Mouse (Mus musculus): ENCODE data around the gene Rassf9. TPM values are rescaled to one million over a fixed set of nuclear protein-coding genes. Genes with fewer than 3 reads are reported as not detected.

The Rassf9 gene
- polyA plus RNA-seq, 1 experiment = 1.5 TPM

- no peak for TF ChIP-seq POLR2A (IDR thresholded peaks at IDR 0.05; ENCODE audit: low read depth, low read length)
- no peak for TF ChIP-seq CTCF (conservative IDR thresholded peaks at IDR 0.05; ENCODE audit: insufficient read depth, insufficient read length, low read depth, low read length)
- Histone ChIP-seq H3K4me1 (ENCODE audit: control insufficient read depth, insufficient read depth, low read length) (no peaks in the 10 kb centered on the region), H3K4me3 (ENCODE audit: insufficient read depth, low read depth, low read length) (no peak overlapping the region), H3K27ac (ENCODE audit: insufficient read depth, low read depth, low read length) (no peak overlapping the region), H3K36me3 (ENCODE audit: control insufficient read depth, insufficient read depth, low read length) (no peaks in the 10 kb centered on the region), H3K27me3 (replicated peaks; ENCODE audit: control insufficient read depth, insufficient read depth, low read length) (no peaks in the 10 kb centered on the region)
- 3% methylated on average over 1 of the region's 1 CpGs for WGBS
- peak; percentile 25 for DNase-seq
Measured at GRCm38 (mm10) chr10:102514159-102514558, 2.1 kb downstream of the Rassf9 start.

DNA sequence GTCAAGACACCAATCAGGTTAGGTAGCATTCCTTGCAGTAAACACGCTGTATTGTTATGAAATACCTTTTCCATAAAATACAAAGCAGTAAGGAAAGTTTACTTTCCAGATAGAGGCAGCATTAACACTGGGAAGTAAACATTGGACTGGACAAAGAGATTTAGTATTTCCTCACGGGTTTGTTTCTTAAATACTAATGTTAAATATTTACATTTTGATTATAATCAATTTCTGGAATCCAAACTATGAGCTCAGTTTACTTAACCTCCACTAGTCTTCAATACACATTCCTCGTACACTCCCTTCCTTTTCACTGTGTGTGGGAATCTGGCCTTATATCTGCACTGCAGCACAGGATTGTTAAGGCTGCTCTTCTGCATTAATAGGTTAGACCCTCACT, 15.9 kb downstream of the Rassf9 start:
- 64% methylated on average over 3 of the region's 3 CpGs for WGBS
- no peak for DNase-seq
- Histone ChIP-seq H3K27me3 (replicated peaks; ENCODE audit: control insufficient read depth, insufficient read depth, low read length) (no peaks in the 10 kb centered on the region), H3K36me3 (ENCODE audit: control insufficient read depth, insufficient read depth, low read length) (no peaks in the 10 kb centered on the region), H3K4me1 (ENCODE audit: control insufficient read depth, insufficient read depth, low read length) (no peaks in the 10 kb centered on the region), H3K4me3 (ENCODE audit: insufficient read depth, low read depth, low read length) (no peak overlapping the region), H3K27ac (ENCODE audit: insufficient read depth, low read depth, low read length) (no peak overlapping the region)
- no peak for TF ChIP-seq CTCF (conservative IDR thresholded peaks at IDR 0.05; ENCODE audit: insufficient read depth, insufficient read length, low read depth, low read length)
- TF ChIP-seq POLR2A (IDR thresholded peaks at IDR 0.05; ENCODE audit: low read depth, low read length) = no peak

DNA sequence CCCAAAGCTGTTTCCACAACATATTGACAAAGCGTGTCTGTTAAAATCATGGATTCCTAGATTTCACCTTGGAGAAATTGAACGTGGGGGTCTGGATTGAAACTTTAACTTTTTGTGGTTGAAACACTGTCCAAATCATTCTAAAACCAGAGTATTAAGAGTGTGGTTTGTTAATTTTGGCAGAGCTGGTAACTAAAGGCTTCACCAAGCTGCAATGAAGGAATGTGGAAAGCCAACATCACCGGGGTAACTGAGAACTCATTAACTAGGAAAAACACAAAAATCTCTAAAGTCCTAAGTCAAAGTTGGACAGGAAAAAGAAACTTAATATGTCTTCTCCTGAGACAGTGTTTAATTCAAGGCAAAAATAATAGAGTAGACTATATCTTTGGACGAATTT, 41.9 kb downstream of the Rassf9 start:
- no peaks in the 10 kb centered on the region for H3K36me3 ChIP-seq (ENCODE audit: control insufficient read depth, insufficient read depth, low read length)
- H3K27ac ChIP-seq (ENCODE audit: insufficient read depth, low read depth, low read length) = no peak overlapping the region
- WGBS = 42% methylated on average over 4 of the region's 4 CpGs
- no peak overlapping the region for H3K4me3 ChIP-seq (ENCODE audit: insufficient read depth, low read depth, low read length)
- no peaks in the 10 kb centered on the region for H3K27me3 ChIP-seq (replicated peaks; ENCODE audit: control insufficient read depth, insufficient read depth, low read length)
- H3K4me1 ChIP-seq (ENCODE audit: control insufficient read depth, insufficient read depth, low read length) = no peaks in the 10 kb centered on the region
- DNase-seq = peak; percentile 51
- TF ChIP-seq POLR2A (IDR thresholded peaks at IDR 0.05; ENCODE audit: low read depth, low read length) (no peak), CTCF (conservative IDR thresholded peaks at IDR 0.05; ENCODE audit: insufficient read depth, insufficient read length, low read depth, low read length) (no peak)

DNA sequence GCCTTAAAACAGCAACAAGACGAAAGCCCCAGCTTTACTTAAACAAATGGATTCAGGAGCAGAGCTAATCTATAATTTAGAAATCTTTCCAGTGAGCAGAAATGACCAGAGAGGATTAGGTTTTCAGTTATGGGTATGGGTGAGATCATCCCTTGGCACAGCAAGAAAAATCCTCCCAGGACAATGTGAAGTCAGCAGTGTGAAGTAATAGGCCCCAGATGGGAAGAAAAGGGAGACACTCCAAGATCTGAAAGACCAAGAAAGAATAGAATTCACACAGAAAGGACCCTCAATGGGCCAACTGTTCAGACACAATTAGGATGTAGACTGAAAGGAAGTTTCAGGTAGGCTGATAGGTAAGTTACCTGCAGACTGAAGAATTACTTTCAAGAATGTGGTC, 50.5 kb downstream of the Rassf9 start:
- DNase-seq = no peak
- no peak overlapping the region for H3K27ac ChIP-seq (ENCODE audit: insufficient read depth, low read depth, low read length)
- no peaks in the 10 kb centered on the region for H3K27me3 ChIP-seq (replicated peaks; ENCODE audit: control insufficient read depth, insufficient read depth, low read length)
- no peaks in the 10 kb centered on the region for H3K36me3 ChIP-seq (ENCODE audit: control insufficient read depth, insufficient read depth, low read length)
- TF ChIP-seq CTCF (conservative IDR thresholded peaks at IDR 0.05; ENCODE audit: insufficient read depth, insufficient read length, low read depth, low read length) = no peak
- TF ChIP-seq POLR2A (IDR thresholded peaks at IDR 0.05; ENCODE audit: low read depth, low read length) = no peak
- no peaks in the 10 kb centered on the region for H3K4me1 ChIP-seq (ENCODE audit: control insufficient read depth, insufficient read depth, low read length)
- 97% methylated on average over 1 of the region's 1 CpGs for WGBS
- H3K4me3 ChIP-seq (ENCODE audit: insufficient read depth, low read depth, low read length) = no peak overlapping the region

- H3K36me3 ChIP-seq (ENCODE audit: control insufficient read depth, insufficient read depth, low read length) = no peaks in the 10 kb centered on the region
- no peak overlapping the region for H3K27ac ChIP-seq (ENCODE audit: insufficient read depth, low read depth, low read length)
- TF ChIP-seq POLR2A (IDR thresholded peaks at IDR 0.05; ENCODE audit: low read depth, low read length) (no peak), CTCF (conservative IDR thresholded peaks at IDR 0.05; ENCODE audit: insufficient read depth, insufficient read length, low read depth, low read length) (no peak)
- DNase-seq = no peak
- no peak overlapping the region for H3K4me3 ChIP-seq (ENCODE audit: insufficient read depth, low read depth, low read length)
- no peaks in the 10 kb centered on the region for H3K4me1 ChIP-seq (ENCODE audit: control insufficient read depth, insufficient read depth, low read length)
- WGBS = 81% methylated on average over 3 of the region's 3 CpGs
- no peaks in the 10 kb centered on the region for H3K27me3 ChIP-seq (replicated peaks; ENCODE audit: control insufficient read depth, insufficient read depth, low read length)
Measured at GRCm38 (mm10) chr10:102577970-102578369, 65.9 kb downstream of the Rassf9 start.

- H3K4me1 ChIP-seq (ENCODE audit: control insufficient read depth, insufficient read depth, low read length) = no peaks in the 10 kb centered on the region
- DNase-seq = no peak
- no peak overlapping the region for H3K4me3 ChIP-seq (ENCODE audit: insufficient read depth, low read depth, low read length)
- no peak for TF ChIP-seq CTCF (conservative IDR thresholded peaks at IDR 0.05; ENCODE audit: insufficient read depth, insufficient read length, low read depth, low read length)
- no peak for TF ChIP-seq POLR2A (IDR thresholded peaks at IDR 0.05; ENCODE audit: low read depth, low read length)
- no peaks in the 10 kb centered on the region for H3K36me3 ChIP-seq (ENCODE audit: control insufficient read depth, insufficient read depth, low read length)
- 87% methylated on average over 2 of the region's 2 CpGs for WGBS
- H3K27me3 ChIP-seq (replicated peaks; ENCODE audit: control insufficient read depth, insufficient read depth, low read length) = no peaks in the 10 kb centered on the region
- H3K27ac ChIP-seq (ENCODE audit: insufficient read depth, low read depth, low read length) = no peak overlapping the region
Measured at GRCm38 (mm10) chr10:102594306-102594705, 82.3 kb downstream of the Rassf9 start.

Other genes starting within 250 kb of the Rassf9 start
- 0.11 TPM in 1 of 2 replicates, not detected in the other for gene Nts, start 21.7 kb upstream of the Rassf9 start, polyA plus RNA-seq (2012; rRNA removed)